Mouse (Mus musculus): ENCODE measurements around the gene Hepacam. TPM values are rescaled to one million over a fixed set of nuclear protein-coding genes. Genes with fewer than 3 reads are reported as not detected.

The Hepacam gene
- 0.82 TPM for polyA plus RNA-seq (2014; fragmentation: Illumina TruSeq; extraction: RNeasy Lipid Tissue Mini Kit (QIAGEN cat#74804); ENCODE audit: low read depth, low replicate concordance)

DNA sequence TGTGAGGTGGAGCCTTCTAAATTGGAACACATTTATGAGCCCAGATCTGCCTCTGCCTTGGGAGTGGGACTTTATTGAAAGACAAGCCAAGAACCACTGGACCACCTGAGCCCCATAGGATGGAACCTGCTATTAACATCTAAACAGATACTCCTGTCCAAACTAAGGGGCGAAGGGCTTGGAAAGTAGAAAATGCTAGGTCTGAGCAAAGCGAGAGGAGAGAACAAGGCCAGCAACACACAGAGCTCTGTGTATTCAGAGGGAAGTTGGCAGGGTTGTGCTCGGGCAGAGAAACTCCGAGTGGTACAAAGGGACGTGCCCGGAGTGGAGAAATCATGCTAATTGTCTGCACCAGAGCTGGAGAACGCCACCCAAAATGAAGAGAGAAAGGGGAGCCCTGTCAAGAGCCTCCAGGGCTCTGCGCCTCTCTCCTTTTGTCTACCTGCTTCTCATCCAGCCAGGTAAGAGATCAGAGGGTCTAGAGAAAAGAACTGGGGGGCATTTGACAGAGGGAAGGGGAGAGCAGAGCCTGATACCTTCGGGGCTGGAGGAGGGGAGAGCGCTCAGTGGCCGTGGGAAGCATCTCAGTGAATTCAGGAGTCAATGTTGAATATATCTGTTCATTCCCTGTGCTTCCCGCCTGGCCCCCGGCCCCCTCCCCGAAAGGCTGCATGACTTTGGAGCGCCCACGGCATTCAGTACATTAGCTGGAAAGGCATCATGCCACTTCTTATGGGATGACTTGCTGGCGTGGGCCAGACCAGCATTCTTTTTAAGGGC, at the start of gene Hepacam:
Hepacam (plus strand) TSS at position 51 of the 780 bp plus-strand sequence.

DNA sequence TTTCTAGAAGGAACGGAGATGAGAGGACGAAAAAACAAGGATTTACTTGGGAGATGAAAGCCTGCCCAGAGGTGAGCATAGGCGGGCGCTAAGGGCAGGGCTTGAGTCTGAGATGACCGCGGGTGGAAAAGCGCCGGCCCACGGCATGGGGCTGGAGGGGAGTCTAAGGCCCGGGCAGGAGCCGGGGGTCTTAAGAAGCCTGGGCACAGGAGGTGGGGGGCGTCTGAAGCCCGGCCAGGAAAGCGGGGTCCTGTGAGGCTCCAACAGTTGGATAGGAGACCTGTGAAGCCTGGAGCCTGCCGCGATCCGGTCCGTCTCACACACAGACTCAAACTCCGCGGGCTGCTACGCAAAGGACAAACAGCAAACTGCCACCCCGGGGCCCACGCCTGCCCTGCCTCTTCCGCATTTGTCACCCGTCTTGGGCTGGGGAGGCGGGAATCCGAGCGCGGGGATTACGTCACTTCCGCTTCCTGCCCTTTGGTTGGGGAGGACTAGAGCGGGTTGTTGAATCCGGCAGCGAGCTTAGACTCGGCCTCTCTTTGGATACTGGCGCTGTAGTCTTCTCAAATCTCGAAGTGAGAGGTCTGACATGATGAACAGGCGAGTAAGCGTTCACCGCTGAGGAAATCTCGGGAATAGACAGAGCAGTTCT, 19.0 kb upstream of the Hepacam start, which contains the start of gene Ccdc15:
Ccdc15 (minus strand) TSS at position 445 of the 655 bp plus-strand sequence.

DNA sequence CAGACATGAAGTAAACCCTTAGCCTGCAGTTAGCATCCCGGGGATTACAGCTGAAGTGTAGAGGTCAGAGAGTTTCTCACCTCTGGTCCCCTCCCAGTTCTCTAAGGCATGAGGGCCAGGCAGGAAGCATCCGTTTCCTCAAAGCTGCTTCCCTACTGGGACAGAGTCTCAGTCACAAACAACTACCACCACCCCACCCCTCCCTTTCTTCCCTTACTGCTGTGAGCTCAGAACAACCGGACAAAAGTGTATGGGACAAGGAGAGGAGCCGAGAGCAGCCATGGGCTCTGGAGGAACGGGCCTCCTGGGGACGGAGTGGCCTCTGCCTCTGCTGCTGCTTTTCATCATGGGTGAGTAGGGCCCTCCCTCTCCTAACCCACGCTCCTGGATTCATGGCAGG, 34.7 kb downstream of the Hepacam start, which contains the start of gene Robo4:
Robo4 (plus strand) TSS at position 96 of the 400 bp plus-strand sequence.

DNA sequence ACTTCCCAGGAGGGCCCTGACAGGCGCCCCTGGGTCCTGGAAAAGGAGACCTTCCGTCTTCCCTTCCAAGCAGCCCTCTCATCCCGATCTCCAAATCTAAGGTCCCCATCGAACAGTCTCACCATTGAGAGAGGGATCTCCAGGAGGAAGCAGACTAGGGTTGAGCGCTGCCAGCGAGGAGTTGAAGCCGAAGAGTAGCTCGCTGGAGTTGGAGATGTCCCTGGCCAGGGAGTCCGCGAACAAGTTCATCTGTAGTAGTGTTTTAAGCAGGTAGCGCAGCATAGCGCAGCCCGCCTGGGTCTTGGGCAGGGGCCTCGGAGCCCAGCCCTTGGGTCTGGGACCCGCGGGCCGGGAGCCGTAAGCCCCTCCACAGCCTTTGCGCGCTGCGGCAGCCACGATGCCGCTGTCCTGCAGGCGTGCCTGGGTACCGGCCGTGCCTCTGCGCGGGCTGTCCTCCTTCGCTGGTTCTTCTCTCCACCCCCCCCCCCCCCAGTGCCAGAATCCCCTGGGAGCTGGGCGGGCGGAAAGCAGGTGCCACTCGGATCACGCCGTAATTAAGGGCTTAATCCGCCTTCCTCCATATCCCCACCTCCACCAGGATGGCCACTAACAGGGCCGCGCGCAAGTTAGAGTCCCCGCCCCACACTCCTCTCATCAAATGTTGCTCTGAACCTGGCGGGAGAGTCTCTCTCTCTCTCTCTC, 65.7 kb downstream of the Hepacam start, which contains the start of gene Robo3:
Robo3 (minus strand) TSS at position 527 of the 702 bp plus-strand sequence.

Other genes with a start within 250 kb of the Hepacam start
- gene Pknox2, start 219.9 kb upstream of the Hepacam start, polyA plus RNA-seq (2014; fragmentation: Illumina TruSeq; extraction: RNeasy Lipid Tissue Mini Kit (QIAGEN cat#74804); ENCODE audit: low read depth, low replicate concordance), result 1.3 TPM
- 9.4 TPM for gene Tmem218, start 159.1 kb upstream of the Hepacam start, polyA plus RNA-seq (2014; fragmentation: Illumina TruSeq; extraction: RNeasy Lipid Tissue Mini Kit (QIAGEN cat#74804); ENCODE audit: low read depth, low replicate concordance)
- 347 TPM for gene Slc37a2, start 111.6 kb upstream of the Hepacam start, polyA plus RNA-seq (2014; fragmentation: Illumina TruSeq; extraction: RNeasy Lipid Tissue Mini Kit (QIAGEN cat#74804); ENCODE audit: low read depth, low replicate concordance)
- 5.7 TPM for gene Ccdc15, start 18.9 kb upstream of the Hepacam start, polyA plus RNA-seq (2014; fragmentation: Illumina TruSeq; extraction: RNeasy Lipid Tissue Mini Kit (QIAGEN cat#74804); ENCODE audit: low read depth, low replicate concordance)
- gene Robo4, start 34.5 kb downstream of the Hepacam start, polyA plus RNA-seq (2014; fragmentation: Illumina TruSeq; extraction: RNeasy Lipid Tissue Mini Kit (QIAGEN cat#74804); ENCODE audit: low read depth, low replicate concordance), result 1.5 TPM
- not detected for gene Robo3, start 65.9 kb downstream of the Hepacam start, polyA plus RNA-seq (2014; fragmentation: Illumina TruSeq; extraction: RNeasy Lipid Tissue Mini Kit (QIAGEN cat#74804); ENCODE audit: low read depth, low replicate concordance)
- gene Msantd2, start 122.0 kb downstream of the Hepacam start, polyA plus RNA-seq (2014; fragmentation: Illumina TruSeq; extraction: RNeasy Lipid Tissue Mini Kit (QIAGEN cat#74804); ENCODE audit: low read depth, low replicate concordance), result 64.3 TPM
- gene Esam, start 160.7 kb downstream of the Hepacam start, polyA plus RNA-seq (2014; fragmentation: Illumina TruSeq; extraction: RNeasy Lipid Tissue Mini Kit (QIAGEN cat#74804); ENCODE audit: low read depth, low replicate concordance), result 7.3 TPM
- 2.4 TPM for gene Vsig2, start 171.9 kb downstream of the Hepacam start, polyA plus RNA-seq (2014; fragmentation: Illumina TruSeq; extraction: RNeasy Lipid Tissue Mini Kit (QIAGEN cat#74804); ENCODE audit: low read depth, low replicate concordance)
- 0.50 TPM for gene Nrgn, start 185.6 kb downstream of the Hepacam start, polyA plus RNA-seq (2014; fragmentation: Illumina TruSeq; extraction: RNeasy Lipid Tissue Mini Kit (QIAGEN cat#74804); ENCODE audit: low read depth, low replicate concordance)
- 29.7 TPM for gene Siae, start 188.3 kb downstream of the Hepacam start, polyA plus RNA-seq (2014; fragmentation: Illumina TruSeq; extraction: RNeasy Lipid Tissue Mini Kit (QIAGEN cat#74804); ENCODE audit: low read depth, low replicate concordance)
- gene Spa17, start 246.4 kb downstream of the Hepacam start, polyA plus RNA-seq (2014; fragmentation: Illumina TruSeq; extraction: RNeasy Lipid Tissue Mini Kit (QIAGEN cat#74804); ENCODE audit: low read depth, low replicate concordance), result 9.0 TPM